ENCODE assay signal across 8 mouse cellular contexts in genomic region chr7:67953764-67954242, GRCm38 (mm10). TPM values are rescaled to one million over a fixed set of nuclear protein-coding genes. Genes with fewer than 3 reads are reported as not detected.
DNase-seq lines count a peak whose midpoint lies in the region; ATAC-seq lines count a peak whose summit lies in the region.

No protein-coding gene starts in this region.

- no peaks in the 10 kb centered on the region for H3K9me3 ChIP-seq in heart, embryonic 12.5 days (replicated peaks)
- no peaks in the 10 kb centered on the region for H3K9me3 ChIP-seq in midbrain, embryonic 14.5 days (ENCODE audit: control insufficient read depth, low read length)

- intact Hi-C loops in heart, postnatal 25 days (cut with DNase I), result loop anchor here (5.0 to 10.0 kb wide), 2 partner anchors 118 to 279 kb away; no protein-coding TSS in a partner anchor

- H3K4me1 ChIP-seq in heart, embryonic 12.5 days (replicated peaks), result peaks cover 38% of the 10 kb centered on the region
- H3K4me1 ChIP-seq in midbrain, embryonic 14.5 days (ENCODE audit: control insufficient read depth, insufficient read depth, low read length), result peaks cover 32% of the 10 kb centered on the region

- H3K27me3 ChIP-seq in heart, embryonic 12.5 days (replicated peaks), result no peaks in the 10 kb centered on the region
- H3K27me3 ChIP-seq in midbrain, embryonic 14.5 days (ENCODE audit: control insufficient read depth, insufficient read depth, low read length), result peaks cover 5% of the 10 kb centered on the region; the same call in 1 of the 2 replicates

- peak overlapping the region; percentile 93 for H3K4me2 ChIP-seq in heart, embryonic 12.5 days
- peak overlapping the region; percentile 99 for H3K4me2 ChIP-seq in midbrain, embryonic 14.5 days (ENCODE audit: low read length)

- peak; percentile 14 to 60 for DNase-seq in heart, adult 18-20 months
- DNase-seq in heart, postnatal 25 days (ENCODE audit: low spot score), result no peak
- DNase-seq in adrenal gland, postnatal 10 days, result peak; percentile 56
- peak; percentile 47 to 64 for DNase-seq in kidney, postnatal 36 days
- DNase-seq in midbrain, embryonic 14.5 days, result peak; percentile 34
- DNase-seq in gastrocnemius, postnatal 25 days, result no peak
- DNase-seq in gastrocnemius, postnatal 4 days (ENCODE audit: low spot score in 2 of 2), result no peak

- H3K4me3 ChIP-seq in heart, embryonic 12.5 days, result peak overlapping the region; percentile 94
- H3K4me3 ChIP-seq in midbrain, embryonic 14.5 days (replicated peaks; ENCODE audit: low read depth, low read length), result peak overlapping the region; percentile 85

- under 1% methylated on average over 21 of the region's 23 CpGs for WGBS in heart, embryonic 12.5 days
- WGBS in midbrain, embryonic 14.5 days, result under 1% methylated on average over 22 of the region's 23 CpGs

- H3K9ac ChIP-seq in heart, embryonic 12.5 days, result peak overlapping the region; percentile 98
- H3K9ac ChIP-seq in midbrain, embryonic 14.5 days (replicated peaks; ENCODE audit: low read length), result peak overlapping the region; percentile 94

- H3K36me3 ChIP-seq in heart, embryonic 12.5 days, result no peaks in the 10 kb centered on the region
- no peaks in the 10 kb centered on the region for H3K36me3 ChIP-seq in midbrain, embryonic 14.5 days (ENCODE audit: control insufficient read depth, insufficient read depth, low read length)

- H3K27ac ChIP-seq in heart, embryonic 12.5 days (ENCODE audit: poor library complexity, severe bottlenecking), result peak overlapping the region; percentile 65
- H3K27ac ChIP-seq in midbrain, embryonic 14.5 days (replicated peaks; ENCODE audit: low read depth, low read length), result no peak overlapping the region

- no peak for ATAC-seq in heart, embryonic 12.5 days (ENCODE audit: insufficient number of reproducible peaks, low FRiP score)
- no peak for ATAC-seq in midbrain, embryonic 14.5 days (ENCODE audit: low FRiP score, low TSS enrichment)

RNA-seq across cellular contexts. Expression of gene Igf1r, which starts 1.2 kb away (rescaled TPM):
- 10 to 100 TPM; 10.1 to 15.5 TPM for total RNA-seq in heart, adult 18-20 months (2021)
- 10 to 100 TPM; 12.7 to 18.8 TPM for total RNA-seq in heart, postnatal 25 days (2021)
- total RNA-seq in adrenal gland, postnatal 10 days (2021), result 10 to 100 TPM; 49.2 to 53.4 TPM
- 25.6 and 27.5 TPM in 2 replicates for polyA plus RNA-seq in heart, embryonic 12.5 days (2016; fragmentation: Nextera tagmentation; extraction: Ambion mirVana)
- polyA plus RNA-seq in midbrain, embryonic 14.5 days (2014; fragmentation: Nextera tagmentation; extraction: Ambion mirVana), result 25.8 and 34.1 TPM in 2 replicates
- 1 to 10 TPM; 9.5 to 9.6 TPM for total RNA-seq in gastrocnemius, postnatal 25 days (2021)
- 10 to 100 TPM; 40.6 to 41.0 TPM for total RNA-seq in gastrocnemius, postnatal 4 days (2021)

Comparison
In these comparisons a context has a peak if more than half of its experiments do, and no peak if none do; other contexts are left out.
1. DNase-seq: peak in heart, adult 18-20 months (2 of 2), adrenal gland, postnatal 10 days (single experiment), kidney, postnatal 36 days (2 of 2) and midbrain, embryonic 14.5 days (single experiment); none in heart, postnatal 25 days (single experiment), gastrocnemius, postnatal 25 days (single experiment) and gastrocnemius, postnatal 4 days (0 of 2).